Mouse (Mus musculus) ES-Bruce4 (cell line): ENCODE measurements around the gene Stxbp5l. TPM values are rescaled to one million over a fixed set of nuclear protein-coding genes. Genes with fewer than 3 reads are reported as not detected.

ENCODE experiments used
- H3K27ac ChIP-seq: 2 replicates; pipeline ENCODE4 v1.5.1; 2012; ENCODE audit warnings: low read length, inconsistent platforms; ENCODE audit not compliant: insufficient read depth
- H3K27me3 ChIP-seq: 2 replicates; pipeline ENCODE4 v1.6.1; 2012; ENCODE audit warnings: mild to moderate bottlenecking, low read length, inconsistent platforms; ENCODE audit not compliant: control insufficient read depth, poor library complexity, insufficient read depth, severe bottlenecking
- H3K36me3 ChIP-seq: 2 replicates; pipeline ENCODE4 v1.6.1; 2012; ENCODE audit warnings: inconsistent platforms, mild to moderate bottlenecking, low read length, moderate library complexity; ENCODE audit not compliant: control insufficient read depth, poor library complexity, insufficient read depth, severe bottlenecking
- H3K4me1 ChIP-seq: one replicate; pipeline ENCODE4 v1.8.1; 2011; ENCODE audit warnings: low read length; ENCODE audit not compliant: control insufficient read depth, insufficient read depth
- H3K4me3 ChIP-seq: 2 replicates; pipeline ENCODE4 v1.5.1; 2011; ENCODE audit warnings: low read depth, mild to moderate bottlenecking, low read length
- H3K9ac ChIP-seq: 2 replicates; pipeline ENCODE4 v1.6.1; 2012; ENCODE audit warnings: low read depth, mild to moderate bottlenecking, inconsistent platforms; ENCODE audit not compliant: poor library complexity, severe bottlenecking
- H3K9me3 ChIP-seq: replicated peaks from 2 replicates; pipeline ENCODE4 v1.6.1; 2012; ENCODE audit warnings: mild to moderate bottlenecking, low read length, inconsistent platforms; ENCODE audit not compliant: control insufficient read depth, poor library complexity, insufficient read depth, severe bottlenecking
- CTCF ChIP-seq: IDR thresholded peaks from one replicate; pipeline ENCODE4 v1.8.1; 2011; ENCODE audit warnings: low read depth, low read length
- EP300 ChIP-seq: IDR thresholded peaks from 2 replicates; pipeline ENCODE4 v1.6.1; 2011; ENCODE audit warnings: low read depth, low read length; ENCODE audit not compliant: insufficient read depth
- POLR2A ChIP-seq: IDR thresholded peaks from one replicate; pipeline ENCODE4 v1.8.1; 2011; ENCODE audit warnings: low read length; ENCODE audit not compliant: insufficient read depth
- polyA plus RNA-seq: library from polyadenylated mRNA; stranded (reverse); fragments of >200 nt; gene quantifications from 2 replicates; pipeline ENCODE4 v1.2.4, GENCODE M21; 2011; ENCODE audit warnings: low read depth; ENCODE audit not compliant: missing spikeins, insufficient read depth, insufficient read length

Stxbp5l gene
- polyA plus RNA-seq, 1 experiment, result 0.18 TPM

GRCm38 (mm10) chr16:37405536-37405935, 20.8 kb upstream of the Stxbp5l start:
- no peak overlapping the region for H3K4me3 ChIP-seq
- no peak overlapping the region for H3K27ac ChIP-seq
- no peak overlapping the region for H3K9ac ChIP-seq
- H3K36me3 ChIP-seq, result no peaks in the 10 kb centered on the region
- H3K27me3 ChIP-seq, result no peaks in the 10 kb centered on the region
- TF ChIP-seq EP300 (no peak), POLR2A (no peak), CTCF (no peak)
- no peaks in the 10 kb centered on the region; the same call in 1 of the 2 replicates for H3K9me3 ChIP-seq
- H3K4me1 ChIP-seq, result no peaks in the 10 kb centered on the region

GRCm38 (mm10) chr16:37404922-37405321, 20.2 kb upstream of the Stxbp5l start:
- no peaks in the 10 kb centered on the region for H3K36me3 ChIP-seq
- no peak for TF ChIP-seq EP300
- no peak for TF ChIP-seq CTCF
- no peak for TF ChIP-seq POLR2A
- H3K27ac ChIP-seq, result no peak overlapping the region
- no peak overlapping the region for H3K9ac ChIP-seq
- H3K9me3 ChIP-seq, result no peaks in the 10 kb centered on the region; the same call in 1 of the 2 replicates
- no peak overlapping the region for H3K4me3 ChIP-seq
- no peaks in the 10 kb centered on the region for H3K27me3 ChIP-seq
- no peaks in the 10 kb centered on the region for H3K4me1 ChIP-seq

- H3K4me1 ChIP-seq, result no peaks in the 10 kb centered on the region
- H3K9ac ChIP-seq, result no peak overlapping the region
- TF ChIP-seq EP300, result no peak
- no peak for TF ChIP-seq CTCF
- no peak for TF ChIP-seq POLR2A
- H3K27me3 ChIP-seq, result no peaks in the 10 kb centered on the region
- H3K36me3 ChIP-seq, result no peaks in the 10 kb centered on the region
- H3K27ac ChIP-seq, result no peak overlapping the region
- H3K9me3 ChIP-seq, result no peaks in the 10 kb centered on the region
- H3K4me3 ChIP-seq, result no peak overlapping the region
Observed at GRCm38 (mm10) chr16:37389964-37390363, 5.2 kb upstream of the Stxbp5l start.

- Histone ChIP-seq H3K27ac (no peak overlapping the region), H3K4me3 (no peak overlapping the region), H3K27me3 (no peaks in the 10 kb centered on the region), H3K9me3 (no peaks in the 10 kb centered on the region), H3K9ac (no peak overlapping the region), H3K36me3 (no peaks in the 10 kb centered on the region), H3K4me1 (no peaks in the 10 kb centered on the region)
- no peak for TF ChIP-seq EP300
- TF ChIP-seq CTCF, result no peak
- TF ChIP-seq POLR2A, result no peak
Observed at GRCm38 (mm10) chr16:37389201-37389905, 4.6 kb upstream of the Stxbp5l start.

- Histone ChIP-seq H3K27me3 (no peaks in the 10 kb centered on the region), H3K36me3 (no peaks in the 10 kb centered on the region), H3K4me3 (peak overlapping the region; percentile 76), H3K9me3 (no peaks in the 10 kb centered on the region), H3K27ac (no peak overlapping the region), H3K4me1 (no peaks in the 10 kb centered on the region), H3K9ac (peak overlapping the region; percentile 10; the same call in 1 of the 2 replicates)
- no peak for TF ChIP-seq POLR2A
- no peak for TF ChIP-seq EP300
- no peak for TF ChIP-seq CTCF
Observed at GRCm38 (mm10) chr16:37384369-37384768, 393 bp downstream of the Stxbp5l start.

GRCm38 (mm10) chr16:37383426-37383825, 1.3 kb downstream of the Stxbp5l start:
- Histone ChIP-seq H3K27ac (no peak overlapping the region), H3K9me3 (no peaks in the 10 kb centered on the region), H3K9ac (no peak overlapping the region), H3K27me3 (no peaks in the 10 kb centered on the region), H3K4me1 (no peaks in the 10 kb centered on the region), H3K36me3 (no peaks in the 10 kb centered on the region), H3K4me3 (no peak overlapping the region)
- TF ChIP-seq EP300 (no peak), CTCF (no peak), POLR2A (no peak)
